Mouse (Mus musculus) cerebellum, adult 2 months (tissue): ENCODE results near the gene Actr8.

Experiments
- CTCF ChIP-seq: fragments of 200-500 bp; IDR thresholded peaks from 2 replicates; pipeline ENCODE4 v1.5.1; 2011; ENCODE audit warnings: low read depth, mild to moderate bottlenecking, control low read depth, low read length, moderate library complexity, borderline replicate concordance; ENCODE audit not compliant: insufficient read depth
- POLR2A ChIP-seq: fragments of 200-500 bp; IDR thresholded peaks from 2 replicates; pipeline ENCODE4 v1.6.1; 2011; ENCODE audit warnings: low read length, control low read depth, borderline replicate concordance; ENCODE audit not compliant: insufficient read depth

DNA sequence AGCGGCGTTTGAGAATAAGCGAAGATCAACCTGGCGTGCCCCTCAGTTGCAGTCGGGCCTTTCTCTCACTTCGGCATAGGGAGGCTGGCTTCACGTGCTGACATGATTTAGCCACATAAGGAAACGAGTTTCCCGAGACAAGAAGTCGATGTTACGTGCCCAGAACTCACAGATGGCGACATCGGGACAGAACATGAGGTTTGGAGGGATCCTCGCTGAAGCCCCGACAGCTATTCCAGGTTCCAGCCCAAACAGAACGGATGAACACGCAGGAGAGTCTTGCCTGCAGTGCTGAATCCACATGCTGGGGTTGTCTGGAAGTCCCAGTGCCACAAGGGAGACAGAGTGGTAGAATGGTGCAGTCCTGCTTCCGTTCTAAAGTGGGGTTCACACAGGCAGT lies 60.3 kb downstream of the Actr8 start:
- TF ChIP-seq CTCF: no peak
- no peak for TF ChIP-seq POLR2A
